Mouse (Mus musculus) inflammation-experienced regulatory T-cells, adult 16 weeks (primary cell): Measurements from ENCODE around the gene Serpine3. TPM values are rescaled to one million over a fixed set of nuclear protein-coding genes. Genes with fewer than 3 reads are reported as not detected.

Experiments used
- polyA plus RNA-seq: library from polyadenylated mRNA; unstranded; fragments of 100-300 nt; shearing (Covaris generic); gene quantifications from one replicate; pipeline ENCODE4 v1.2.1, GENCODE M21; 2017

Serpine3 gene
- polyA plus RNA-seq, result not detected

DNA sequence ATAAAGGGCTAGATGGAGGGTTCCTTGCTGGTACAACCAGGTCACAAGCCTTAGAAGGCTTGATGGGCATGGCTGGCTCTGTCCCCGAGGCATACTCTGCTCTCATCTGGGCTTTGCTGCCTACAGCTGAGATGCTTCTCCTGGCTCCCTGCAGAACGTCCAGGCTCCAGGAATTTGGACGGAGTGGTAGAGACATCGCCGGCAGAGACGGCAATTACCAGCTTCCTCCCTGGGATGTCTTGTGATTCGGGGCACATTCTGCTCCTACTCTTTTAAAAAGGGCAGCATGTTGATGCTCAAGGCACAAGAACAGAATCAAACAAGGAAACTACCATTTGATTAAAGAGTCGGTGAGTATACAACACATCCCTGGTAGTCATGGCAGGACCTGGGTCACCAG lies at the start of gene Serpine3:
Serpine3 (plus strand) TSS at position 301 of the 400 bp plus-strand sequence.

Other genes starting within 250 kb of the Serpine3 start
- not detected for gene Gucy1b2, start 207.4 kb upstream of the Serpine3 start, polyA plus RNA-seq
- not detected for gene Fam124a, start 107.9 kb upstream of the Serpine3 start, polyA plus RNA-seq
- gene Gm4131, start 96.7 kb upstream of the Serpine3 start, polyA plus RNA-seq, result not detected
- 93.8 TPM for gene Ints6, start 97.5 kb downstream of the Serpine3 start, polyA plus RNA-seq
- 13.3 TPM for gene Wdfy2, start 174.0 kb downstream of the Serpine3 start, polyA plus RNA-seq